Mouse (Mus musculus): ENCODE data around the gene Echdc3. TPM values are rescaled to one million over a fixed set of nuclear protein-coding genes. Genes with fewer than 3 reads are reported as not detected.
A peak's percentile ranks its signal among the peaks of the same experiment; 100 is the strongest.

The Echdc3 gene
- total RNA-seq, 2 experiments from 2014 or later: 23.5 to 26.2 TPM

DNA sequence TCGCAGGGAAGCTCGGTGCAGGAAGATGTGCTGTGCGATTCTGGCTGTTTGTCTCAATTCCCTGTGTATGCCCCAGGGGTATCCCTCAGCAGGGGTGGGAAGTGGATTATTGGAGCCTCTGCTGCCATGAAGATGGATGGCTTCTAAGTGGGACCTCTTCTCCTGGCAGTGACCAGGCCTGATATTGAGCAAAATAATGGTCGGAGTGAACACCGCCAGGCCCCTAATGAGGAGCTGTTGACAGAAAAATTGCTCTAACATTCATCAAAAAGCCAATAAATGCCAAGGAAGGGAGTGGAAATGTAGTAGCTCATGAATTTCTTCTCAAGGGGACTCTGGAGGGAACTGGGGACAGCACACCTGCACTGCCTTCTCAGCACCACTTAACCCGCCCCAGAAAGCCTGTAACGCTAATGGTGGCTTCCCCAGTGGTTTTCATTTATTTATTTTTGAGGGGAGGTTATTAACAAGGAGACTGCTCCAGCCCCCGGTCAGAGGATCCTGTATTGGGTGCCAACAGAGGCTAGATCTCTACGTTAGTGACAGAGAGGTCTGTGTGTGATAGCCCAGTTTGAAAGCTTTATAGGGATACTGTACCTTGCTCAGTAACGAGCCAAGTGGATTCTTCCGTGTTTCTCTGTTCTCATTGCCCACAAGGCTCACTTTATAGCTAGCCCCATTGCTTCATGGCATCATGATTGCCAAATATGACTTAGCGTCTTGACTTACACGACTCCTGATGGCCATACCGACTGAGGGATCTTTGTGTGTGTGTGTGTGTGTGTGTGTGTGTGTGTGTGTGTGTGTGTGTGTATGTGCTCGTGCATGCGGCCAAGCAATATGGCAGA is 33.7 kb downstream of the Echdc3 start:
- no peak for DNase-seq
- intact Hi-C loops (cut with DNase I): no loop called here

DNA sequence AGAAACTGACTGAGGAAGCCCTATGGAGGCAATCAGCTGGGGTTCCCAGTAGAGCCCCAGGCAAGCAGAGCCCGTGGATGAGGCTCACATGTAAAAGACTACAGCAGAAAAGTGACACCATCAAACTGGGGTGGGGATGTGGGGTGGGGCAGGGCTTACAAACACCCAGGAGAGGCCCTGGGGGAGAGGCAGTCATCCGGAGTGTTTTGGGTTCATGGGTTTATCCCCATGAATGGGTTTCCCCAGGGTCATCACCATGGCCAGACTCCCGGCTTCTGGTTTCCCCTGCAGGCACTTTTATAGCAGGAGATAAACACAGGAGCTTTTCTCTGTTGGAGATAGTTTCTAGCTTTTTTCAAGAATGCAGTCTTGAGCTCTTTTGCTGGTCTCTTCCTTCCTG is 39.8 kb downstream of the Echdc3 start:
- no peak for DNase-seq
- intact Hi-C loops (cut with DNase I): no loop called here

DNA sequence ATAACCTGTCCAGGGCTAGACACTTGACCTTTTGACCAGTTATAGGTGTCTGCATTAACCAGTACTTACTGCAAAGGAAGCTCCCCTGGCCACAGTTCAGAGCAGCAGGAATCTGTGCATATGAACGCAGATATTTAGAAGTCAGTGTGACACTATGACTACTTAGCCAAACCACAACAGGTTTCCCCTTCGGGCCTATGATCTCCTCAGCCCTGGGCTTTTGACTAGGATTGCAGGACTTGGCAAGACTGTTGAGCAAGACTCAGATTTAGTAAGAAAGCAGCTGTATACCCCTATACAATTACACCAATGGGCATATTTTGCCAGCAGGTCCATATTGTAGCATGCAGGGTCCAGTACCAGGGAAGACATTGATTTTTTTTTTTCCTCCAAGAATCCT is 44.3 kb downstream of the Echdc3 start:
- no peak for DNase-seq
- intact Hi-C loops (cut with DNase I): loop anchor here (1.0 kb wide), 1 partner anchor 173 kb away; no protein-coding TSS in a partner anchor

DNA sequence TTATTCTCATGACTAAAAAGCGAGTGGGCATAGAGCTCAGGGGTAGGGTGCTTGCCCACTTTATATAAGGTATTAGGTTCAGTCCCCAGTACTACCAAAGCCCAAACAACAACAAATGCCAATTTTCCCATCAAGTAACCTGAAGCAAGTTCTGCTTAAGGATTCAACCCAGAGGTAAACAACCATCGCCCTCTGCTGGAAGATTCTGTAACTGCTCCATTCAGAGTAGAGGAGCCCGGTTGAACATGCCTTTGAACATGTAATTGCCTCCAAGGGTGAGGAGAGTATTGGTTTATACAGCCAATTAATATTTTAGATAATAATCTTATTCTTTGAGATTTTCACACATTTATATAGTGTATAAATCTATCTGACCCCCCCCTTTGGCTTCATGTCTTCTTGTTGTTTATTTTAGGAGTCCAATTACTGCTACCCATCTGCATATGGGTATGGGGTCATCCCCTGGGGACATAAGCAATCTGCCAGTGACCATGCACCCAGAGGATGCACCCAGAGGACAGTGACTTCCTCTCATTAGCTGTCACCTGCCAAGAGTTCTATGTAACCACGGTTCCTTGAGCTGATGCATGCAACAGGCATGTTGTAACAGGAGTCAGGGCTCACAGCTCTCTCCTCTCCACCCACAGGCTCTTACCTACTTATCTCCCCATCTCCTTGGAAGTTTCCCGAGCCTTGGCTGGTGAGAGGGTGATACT is 44.8 kb downstream of the Echdc3 start:
- intact Hi-C loops (cut with DNase I): loop anchor here (1.0 kb wide), 1 partner anchor 173 kb away; no protein-coding TSS in a partner anchor
- peak; percentile 76 to 77 for DNase-seq

DNA sequence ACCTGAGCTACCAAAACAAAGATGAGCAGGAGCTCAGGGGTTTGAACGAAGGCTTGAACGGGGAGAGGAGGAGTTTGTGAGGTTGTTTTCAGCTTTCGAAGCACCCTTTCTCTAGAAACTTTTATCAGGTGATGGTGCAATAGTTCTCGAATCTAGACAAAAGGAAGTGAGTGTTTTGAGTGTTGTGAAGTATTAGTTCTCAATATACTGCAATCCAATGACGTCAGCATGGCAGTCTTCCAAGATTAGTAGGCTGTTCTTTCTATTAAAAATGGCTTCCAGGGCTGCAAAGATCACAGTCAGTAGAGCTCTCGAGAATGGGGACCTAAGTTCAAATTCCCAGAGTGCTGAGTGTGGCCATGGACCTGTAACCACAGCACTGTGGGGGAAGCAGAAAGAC is 47.1 kb downstream of the Echdc3 start:
- no peak for DNase-seq
- intact Hi-C loops (cut with DNase I): no loop called here

DNA sequence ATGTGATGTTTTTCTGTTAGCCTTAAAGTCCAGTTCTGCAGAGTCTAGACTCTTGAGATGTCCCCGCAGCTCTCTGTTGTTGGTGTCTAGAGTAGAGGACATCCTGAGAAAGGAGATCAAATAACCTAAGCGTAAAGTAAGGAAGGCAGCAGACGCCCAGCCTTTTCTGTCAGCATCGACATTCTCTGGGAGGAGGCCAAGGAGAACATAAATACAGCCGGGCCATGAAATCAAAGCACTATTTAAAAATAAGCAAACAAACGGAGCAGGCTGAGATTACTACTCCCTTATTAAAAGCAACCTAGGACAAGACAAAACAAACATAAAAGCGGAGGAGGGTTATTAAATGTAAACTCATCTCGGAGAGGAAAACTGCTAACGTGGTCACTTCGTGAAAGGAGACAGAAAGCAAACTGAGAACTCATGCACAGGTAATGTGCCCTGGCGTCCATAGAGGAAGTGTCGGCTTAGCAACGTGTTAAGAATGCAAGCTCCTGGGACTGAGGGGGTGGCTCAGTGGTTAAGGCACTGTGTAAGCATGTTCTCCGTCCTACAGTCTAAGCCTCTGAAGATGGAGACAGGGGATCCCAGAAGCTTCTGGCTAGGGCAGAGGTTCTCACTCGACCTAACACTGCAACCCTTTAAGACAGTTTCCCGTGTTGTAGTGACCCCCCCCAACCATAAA is 48.1 kb downstream of the Echdc3 start:
- intact Hi-C loops (cut with DNase I): no loop called here

DNA sequence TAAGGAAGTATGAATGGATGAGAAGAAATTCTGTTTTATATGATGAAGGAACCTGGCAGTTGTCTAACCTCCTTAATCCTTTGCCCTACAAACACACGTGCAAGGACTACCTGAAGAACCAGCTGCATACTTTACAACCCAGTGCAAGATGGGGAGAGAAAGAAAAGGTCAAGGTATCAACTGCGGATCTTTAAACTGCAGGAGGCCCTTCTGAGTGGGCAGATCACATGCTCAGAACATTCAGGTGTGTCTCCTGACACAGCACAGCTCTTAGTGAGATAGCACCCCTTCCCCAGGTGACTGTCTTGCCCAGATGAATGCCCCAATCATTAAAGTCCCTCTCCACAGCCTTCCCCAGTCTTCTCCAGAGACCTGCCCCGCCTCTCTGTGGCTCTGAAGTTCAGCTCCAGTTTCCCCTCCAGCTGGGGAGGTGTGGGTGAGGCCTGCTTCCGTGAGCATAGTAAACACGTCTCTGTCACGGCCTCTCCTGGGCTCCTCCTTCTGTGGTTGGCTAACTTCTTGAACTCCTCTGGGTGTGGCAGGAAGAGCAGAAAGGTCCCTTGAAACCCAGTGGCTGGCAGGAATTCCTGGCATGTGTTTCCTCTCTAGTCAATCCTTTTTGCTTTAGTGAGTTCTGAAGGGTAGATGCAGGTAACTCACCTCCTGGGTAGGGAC is 50.3 kb downstream of the Echdc3 start:
- intact Hi-C loops (cut with DNase I): no loop called here
- DNase-seq: no peak

More for the DNA sequence above, 48.1 kb downstream of the Echdc3 start:
- DNase-seq: no peak

DNA sequence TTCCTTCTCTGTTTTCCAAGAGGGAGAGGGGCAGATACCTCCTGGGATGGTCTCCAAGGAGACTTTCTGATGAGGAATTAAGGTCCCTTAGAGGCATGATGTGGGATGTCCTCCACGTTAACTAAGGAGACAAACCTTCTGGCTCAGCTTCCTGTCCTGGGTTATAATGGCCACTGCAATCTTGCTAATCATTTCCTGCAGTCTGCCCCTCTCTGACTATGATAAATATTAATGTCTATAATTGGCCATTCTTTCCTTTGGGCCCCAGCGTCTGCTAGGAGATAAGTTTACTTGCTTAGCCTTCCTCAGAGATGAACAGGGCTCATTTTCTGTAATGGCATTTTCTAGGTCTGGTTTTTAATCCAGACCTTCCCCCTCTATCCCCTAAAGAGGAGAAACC is 53.1 kb downstream of the Echdc3 start:
- intact Hi-C loops (cut with DNase I): no loop called here
- DNase-seq: no peak

DNA sequence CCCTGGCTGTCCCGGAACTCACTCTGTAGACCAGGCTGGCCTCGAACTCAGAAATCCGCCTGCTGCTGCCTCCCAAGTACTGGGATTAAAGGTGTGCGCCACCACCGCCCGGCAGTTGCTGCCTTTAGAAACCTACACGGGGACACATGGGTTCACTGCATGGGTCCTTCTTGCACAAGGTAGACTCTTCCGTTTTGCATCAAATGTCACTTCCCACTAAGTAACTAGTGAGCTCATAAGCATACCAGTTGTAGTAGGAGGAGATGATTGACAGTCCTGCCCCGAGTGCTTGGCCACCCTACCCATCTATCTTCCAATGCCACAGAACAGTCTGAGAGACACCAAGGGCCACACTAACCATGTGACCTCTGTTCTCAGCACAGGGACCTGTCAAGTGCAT is 53.6 kb downstream of the Echdc3 start:
- no peak for DNase-seq
- intact Hi-C loops (cut with DNase I): no loop called here

DNA sequence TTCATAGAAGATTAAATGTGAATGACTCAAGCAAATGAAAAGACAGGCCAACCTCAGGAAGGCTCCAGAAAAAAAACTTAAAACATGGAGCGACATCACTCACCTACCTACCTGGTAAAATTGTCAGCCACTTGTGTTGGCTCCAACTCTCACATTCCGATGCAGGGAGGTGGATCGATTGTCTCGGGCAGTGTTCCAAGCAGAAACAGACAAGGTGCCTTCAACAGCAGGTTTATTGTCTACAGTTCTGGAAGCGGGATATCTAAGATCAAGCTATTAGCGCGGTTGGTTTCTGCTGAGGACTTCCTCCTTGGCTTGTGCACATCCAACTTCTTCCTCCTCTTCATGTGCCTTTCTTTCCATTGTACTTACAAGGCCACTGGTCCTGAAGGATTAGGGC is 55.2 kb downstream of the Echdc3 start:
- intact Hi-C loops (cut with DNase I): no loop called here

DNA sequence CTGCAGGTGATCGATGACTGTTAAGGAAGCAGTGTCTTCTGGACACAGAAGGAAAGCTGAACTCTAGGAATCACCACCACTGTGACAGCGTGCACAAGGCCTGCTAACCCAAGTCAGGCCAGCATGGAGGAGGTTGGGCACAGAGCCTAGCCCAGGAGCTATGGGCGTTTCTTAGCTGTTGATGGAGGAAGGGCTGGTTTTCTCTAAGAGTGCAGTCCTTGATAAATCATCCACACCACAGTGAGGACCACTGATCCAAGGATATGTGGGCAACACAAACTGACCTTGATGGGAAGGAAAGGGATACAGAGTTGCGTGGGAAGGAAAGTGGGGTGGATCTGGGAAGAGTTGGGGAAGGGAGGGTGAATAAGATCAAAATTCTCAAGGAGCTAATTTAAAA is 55.6 kb downstream of the Echdc3 start:
- intact Hi-C loops (cut with DNase I): no loop called here
- DNase-seq: no peak

More for the DNA sequence above, 55.2 kb downstream of the Echdc3 start:
- DNase-seq: no peak

DNA sequence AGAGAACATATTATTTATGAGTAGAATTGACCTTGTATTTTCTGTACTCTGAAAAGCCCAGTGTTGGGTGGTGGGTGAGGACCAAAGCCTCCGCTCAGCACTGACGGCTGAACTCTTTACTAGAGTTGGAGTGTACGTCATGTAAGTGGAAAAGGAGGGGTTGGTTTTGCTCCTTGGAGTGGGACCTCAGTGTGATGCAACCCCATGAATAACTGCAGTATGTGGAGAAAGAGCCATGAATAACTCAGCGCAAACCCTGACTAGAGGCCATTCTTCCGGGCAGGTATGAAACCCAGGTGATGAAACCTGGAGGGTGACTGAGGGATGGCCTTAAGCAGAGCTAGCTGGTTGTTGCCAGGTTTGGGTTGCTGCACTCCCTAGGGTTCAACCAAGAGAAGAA is 63.0 kb downstream of the Echdc3 start:
- DNase-seq: no peak
- intact Hi-C loops (cut with DNase I): no loop called here

DNA sequence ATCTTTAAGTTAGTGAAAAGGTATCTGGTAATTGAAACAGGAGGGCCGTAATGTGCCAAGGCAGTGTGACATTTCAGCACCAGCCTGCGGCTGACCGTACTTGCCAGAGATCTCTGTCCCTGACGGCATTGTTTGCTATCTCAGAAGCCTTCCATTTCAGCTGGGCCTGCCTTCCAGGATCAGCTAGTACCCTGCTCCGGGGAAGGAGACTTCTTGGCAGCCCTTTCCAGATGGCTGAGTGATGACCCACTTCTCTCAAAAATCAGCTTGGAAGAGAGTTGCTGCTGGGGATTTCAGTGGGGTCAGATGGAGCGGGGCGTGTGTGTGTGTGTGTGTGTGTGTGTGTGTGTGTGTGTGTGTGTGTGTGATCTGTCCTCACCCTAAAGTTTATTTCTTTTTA is 65.9 kb downstream of the Echdc3 start:
- DNase-seq: no peak
- intact Hi-C loops (cut with DNase I): no loop called here

DNA sequence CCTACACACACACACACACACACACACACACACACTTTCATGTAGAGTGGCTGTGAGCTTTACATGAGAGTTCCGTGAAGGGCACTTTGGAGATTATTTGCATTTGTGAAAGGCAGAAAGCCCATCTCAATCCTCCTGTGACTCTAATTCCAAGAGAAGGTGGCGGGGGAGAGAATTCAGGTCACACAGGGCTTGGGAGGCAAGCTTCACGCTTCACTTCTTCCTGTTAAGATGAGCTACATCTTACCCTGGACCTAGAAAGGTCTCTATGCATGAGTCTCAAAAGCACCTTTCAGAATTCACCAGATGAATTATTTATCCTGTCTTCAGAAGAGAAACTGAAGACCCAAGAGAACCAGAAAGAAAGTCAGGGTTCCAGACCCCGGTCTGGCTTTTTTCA is 66.6 kb downstream of the Echdc3 start:
- intact Hi-C loops (cut with DNase I): no loop called here
- DNase-seq: no peak

DNA sequence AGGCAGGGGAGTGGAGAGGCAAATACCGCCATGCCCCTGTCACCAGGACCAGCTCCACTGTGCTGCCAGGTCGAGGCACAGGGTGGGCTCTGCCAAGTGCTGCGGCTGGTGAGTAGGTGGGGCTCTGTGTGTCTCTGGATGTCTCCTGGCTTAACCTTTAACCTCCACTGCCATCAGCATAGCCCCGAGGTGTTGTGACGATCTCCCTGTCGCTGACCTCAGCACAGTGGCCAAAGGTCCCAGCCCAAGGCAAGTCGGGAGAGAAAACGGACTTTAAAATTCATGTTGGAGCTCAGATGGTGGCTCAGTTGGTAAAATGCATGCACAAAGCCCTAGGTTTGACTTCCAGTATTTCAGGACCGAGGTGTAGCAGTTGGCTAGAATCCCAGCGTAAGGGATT is 67.2 kb downstream of the Echdc3 start:
- intact Hi-C loops (cut with DNase I): no loop called here
- no peak for DNase-seq

DNA sequence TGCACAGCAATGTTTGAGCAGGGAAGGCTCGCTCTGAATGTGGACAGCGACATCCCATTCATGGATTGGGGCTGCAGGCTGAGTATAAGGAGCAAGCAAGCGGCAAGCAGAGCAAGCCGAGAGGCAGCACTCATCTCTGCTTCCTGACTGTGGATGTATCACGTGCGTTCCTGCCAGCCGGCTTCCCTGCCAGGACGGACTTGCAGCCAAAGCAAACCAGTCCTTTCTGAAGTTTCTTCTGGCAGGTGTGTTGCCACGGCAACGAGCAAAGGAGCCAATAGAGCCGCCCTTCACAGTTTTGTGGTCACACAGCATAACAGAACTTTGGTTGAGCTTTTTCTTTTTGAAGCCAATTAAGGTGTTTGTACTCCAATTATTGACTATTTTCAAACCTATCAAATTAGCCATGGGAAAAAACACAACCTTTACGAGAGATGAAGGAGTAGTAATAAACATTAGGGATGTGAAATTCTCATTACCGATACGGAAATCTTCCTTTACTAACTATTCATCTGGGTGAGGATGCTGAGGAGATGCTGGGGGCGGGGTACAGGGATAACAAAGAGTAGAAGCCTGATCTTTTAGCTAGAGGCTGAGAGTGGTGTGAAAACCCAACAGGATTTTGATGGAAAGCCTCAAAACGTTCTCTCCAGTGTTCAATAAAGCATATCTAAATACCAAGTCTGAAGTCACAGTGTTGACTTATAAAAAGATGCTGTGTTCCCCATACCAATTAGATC is 69.7 kb downstream of the Echdc3 start:
- DNase-seq: no peak
- intact Hi-C loops (cut with DNase I): no loop called here

DNA sequence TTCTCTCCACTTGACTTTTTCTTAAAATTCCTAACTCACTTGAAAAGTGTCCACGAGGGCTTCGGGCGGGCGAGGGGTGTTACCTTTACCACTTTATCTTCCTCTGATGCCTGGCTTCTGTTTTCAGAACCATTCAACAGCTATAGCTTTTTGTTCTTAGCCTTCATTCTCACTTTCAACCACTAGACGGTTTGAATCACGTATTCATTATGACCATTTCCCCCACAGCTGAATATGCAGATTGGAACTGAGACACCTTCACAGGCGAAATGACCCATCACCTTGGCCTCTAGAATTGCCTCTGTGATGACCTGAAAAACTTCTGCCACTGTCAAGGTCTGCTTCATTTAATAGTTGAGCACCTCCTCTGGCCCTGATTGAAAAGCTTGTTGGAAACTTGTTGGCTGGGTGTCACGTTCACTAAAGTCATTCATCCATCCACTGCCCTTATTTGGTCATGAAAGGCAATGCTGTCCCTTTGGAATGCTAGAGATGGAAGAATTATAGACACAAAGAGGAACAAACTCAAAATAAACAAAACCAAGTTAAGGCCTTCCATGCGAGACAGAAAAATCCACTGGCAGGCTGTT is 72.2 kb downstream of the Echdc3 start:
- DNase-seq: no peak
- intact Hi-C loops (cut with DNase I): no loop called here
